Mouse (Mus musculus) myocyte (in vitro differentiated cells): ENCODE data around the gene Gxylt2. TPM values are rescaled to one million over a fixed set of nuclear protein-coding genes. Genes with fewer than 3 reads are reported as not detected.

Experiments
- H3K27me3 ChIP-seq: one replicate; pipeline ENCODE4 v1.6.1; 2011; ENCODE audit not compliant: control insufficient read depth, insufficient read depth, insufficient read length
- H3K36me3 ChIP-seq: one replicate; pipeline ENCODE4 v1.6.1; 2011; ENCODE audit not compliant: control insufficient read depth, insufficient read depth
- H3K4me2 ChIP-seq: one replicate; pipeline ENCODE4 v1.6.1; 2011; ENCODE audit warnings: low read depth, control low read depth
- H3K4me3 ChIP-seq: one replicate; pipeline ENCODE4 v1.5.1; 2011; ENCODE audit warnings: mild to moderate bottlenecking, control low read depth, moderate library complexity
- H3K79me2 ChIP-seq: one replicate; pipeline ENCODE4 v1.6.1; 2011; ENCODE audit not compliant: control insufficient read depth, insufficient read depth
- H3ac ChIP-seq: one replicate; pipeline ENCODE4 v1.6.1; 2011; ENCODE audit not compliant: control insufficient read depth, insufficient read length
- CEBPB ChIP-seq: IDR thresholded peaks from 2 replicates; pipeline ENCODE4 v1.6.1; 2011; ENCODE audit warnings: mild to moderate bottlenecking, moderate library complexity; ENCODE audit not compliant: poor library complexity, insufficient read depth, severe bottlenecking
- E2F4 ChIP-seq: IDR thresholded peaks from one replicate; pipeline ENCODE4 v1.6.1; 2011; ENCODE audit warnings: mild to moderate bottlenecking, control low read depth, moderate library complexity; ENCODE audit not compliant: insufficient read depth
- MAX ChIP-seq: IDR thresholded peaks from one replicate; pipeline ENCODE4 v1.6.1; 2011; ENCODE audit warnings: low read depth, mild to moderate bottlenecking, control low read depth
- MYOD1 ChIP-seq, 3 experiments: IDR thresholded peaks; one replicate each; pipeline ENCODE4 v1.6.1; 2011; ENCODE audit warnings: control low read depth in 2 of 3, low read depth in 2 of 3, mild to moderate bottlenecking in 2 of 3, moderate library complexity in 1 of 3; ENCODE audit not compliant: insufficient read length in 2 of 3, control insufficient read depth in 1 of 3
- MYOG ChIP-seq, 3 experiments: IDR thresholded peaks; one replicate each; pipeline ENCODE4 v1.6.1; 2011; ENCODE audit warnings: control low read depth in 2 of 3, low read depth in 2 of 3, mild to moderate bottlenecking in 2 of 3; ENCODE audit not compliant: insufficient read length in 2 of 3, control insufficient read depth in 1 of 3, insufficient read depth in 1 of 3
- POLR2A ChIP-seq: IDR thresholded peaks from one replicate; pipeline ENCODE4 v1.6.1; 2011; ENCODE audit warnings: low read depth, mild to moderate bottlenecking, control low read depth, moderate library complexity; ENCODE audit not compliant: insufficient read length
- POLR2AphosphoS2 ChIP-seq: IDR thresholded peaks from one replicate; pipeline ENCODE4 v1.6.1; 2011; ENCODE audit warnings: low read depth, control low read depth; ENCODE audit not compliant: insufficient read length
- REST ChIP-seq: IDR thresholded peaks from one replicate; pipeline ENCODE4 v1.6.1; 2011; ENCODE audit warnings: mild to moderate bottlenecking, control low read depth, moderate library complexity; ENCODE audit not compliant: insufficient read depth, insufficient read length
- SRF ChIP-seq: IDR thresholded peaks from one replicate; pipeline ENCODE4 v1.6.1; 2011; ENCODE audit warnings: low read depth; ENCODE audit not compliant: control insufficient read depth, insufficient read length
- TCF12 ChIP-seq: IDR thresholded peaks from one replicate; pipeline ENCODE4 v1.6.1; 2011; ENCODE audit warnings: mild to moderate bottlenecking, control low read depth; ENCODE audit not compliant: poor library complexity, insufficient read depth, severe bottlenecking
- TCF3 ChIP-seq: IDR thresholded peaks from one replicate; pipeline ENCODE4 v1.6.1; 2011; ENCODE audit warnings: low read depth, control low read depth; ENCODE audit not compliant: insufficient read length
- USF1 ChIP-seq: IDR thresholded peaks from one replicate; pipeline ENCODE4 v1.6.1; 2011; ENCODE audit warnings: low read depth, mild to moderate bottlenecking, control low read depth, moderate library complexity
- polyA plus RNA-seq: library from polyadenylated mRNA; unstranded; fragments of >200 nt; fragmentation: generic; extraction: Trizol; gene quantifications from one replicate; pipeline ENCODE4 v1.2.1, GENCODE M21; 2012; ENCODE audit warnings: missing spikeins

Gxylt2 gene
- polyA plus RNA-seq = 2.2 TPM

GRCm38 (mm10) chr6:100704574-100705365 is at the start of gene Gxylt2:
Gene Gxylt2, plus strand, starts transcription at chr6:100704734.
- Histone ChIP-seq H3K4me2 (peak within 1 kb of the TSS; percentile 84), H3K79me2 (no peaks in the 10 kb centered on the region), H3K27me3 (no peaks in the 10 kb centered on the region), H3ac (peak within 1 kb of the TSS; percentile 23), H3K4me3 (peak within 1 kb of the TSS; percentile 28), H3K36me3 (no peaks in the 10 kb centered on the region)
- TF ChIP-seq E2F4 (no peak), POLR2A (peak; percentile 73), TCF3 (no peak), CEBPB (no peak), SRF (no peak), MAX (no peak), MYOD1 (IDR thresholded peaks at IDR 0.05; ENCODE audit: control insufficient read depth in 1 of 3, insufficient read length in 2 of 3, low read depth in 2 of 3) (no peak), MYOG (IDR thresholded peaks at IDR 0.05; ENCODE audit: control insufficient read depth in 1 of 3, insufficient read depth in 1 of 3, insufficient read length in 2 of 3, low read depth in 2 of 3) (peak in 1 of 3 experiments; percentile 10), POLR2AphosphoS2 (peak; percentile 37), USF1 (no peak), REST (no peak)

GRCm38 (mm10) chr6:100660395-100660794 is 44.1 kb upstream of the Gxylt2 start:
- H3K36me3 ChIP-seq = peaks cover 6% of the 10 kb centered on the region

GRCm38 (mm10) chr6:100662224-100662623 is 42.3 kb upstream of the Gxylt2 start:
- H3K4me3 ChIP-seq = no peak overlapping the region
- H3K79me2 ChIP-seq = no peaks in the 10 kb centered on the region
- no peak overlapping the region for H3K4me2 ChIP-seq
- TF ChIP-seq POLR2A = no peak
- no peak for TF ChIP-seq E2F4
- no peak for TF ChIP-seq CEBPB
- no peak for TF ChIP-seq REST
- no peak for TF ChIP-seq POLR2AphosphoS2
- no peak overlapping the region for H3ac ChIP-seq
- H3K36me3 ChIP-seq = peaks cover 6% of the 10 kb centered on the region
- no peaks in the 10 kb centered on the region for H3K27me3 ChIP-seq

More at GRCm38 (mm10) chr6:100660395-100660794, 44.1 kb upstream of the Gxylt2 start:
- no peak overlapping the region for H3K4me3 ChIP-seq
- H3ac ChIP-seq = no peak overlapping the region
- H3K27me3 ChIP-seq = no peaks in the 10 kb centered on the region
- no peak overlapping the region for H3K4me2 ChIP-seq
- no peaks in the 10 kb centered on the region for H3K79me2 ChIP-seq
- TF ChIP-seq REST = no peak
- no peak for TF ChIP-seq CEBPB
- no peak for TF ChIP-seq MYOG (IDR thresholded peaks at IDR 0.05; ENCODE audit: control insufficient read depth in 1 of 3, insufficient read depth in 1 of 3, insufficient read length in 2 of 3, low read depth in 2 of 3)
- no peak for TF ChIP-seq SRF
- no peak for TF ChIP-seq POLR2A
- no peak for TF ChIP-seq MAX
- TF ChIP-seq TCF3 = no peak
- TF ChIP-seq TCF12 = no peak
- TF ChIP-seq POLR2AphosphoS2 = no peak
- no peak for TF ChIP-seq E2F4
- TF ChIP-seq MYOD1 (IDR thresholded peaks at IDR 0.05; ENCODE audit: control insufficient read depth in 1 of 3, insufficient read length in 2 of 3, low read depth in 2 of 3) = no peak
- no peak for TF ChIP-seq USF1

GRCm38 (mm10) chr6:100667644-100668043 is 36.9 kb upstream of the Gxylt2 start:
- no peaks in the 10 kb centered on the region for H3K27me3 ChIP-seq
- no peak overlapping the region for H3ac ChIP-seq
- no peak overlapping the region for H3K4me2 ChIP-seq
- TF ChIP-seq CEBPB (no peak), MYOG (IDR thresholded peaks at IDR 0.05; ENCODE audit: control insufficient read depth in 1 of 3, insufficient read depth in 1 of 3, insufficient read length in 2 of 3, low read depth in 2 of 3) (no peak), E2F4 (no peak), MAX (no peak)
- peaks cover 6% of the 10 kb centered on the region for H3K36me3 ChIP-seq
- no peak overlapping the region for H3K4me3 ChIP-seq
- H3K79me2 ChIP-seq = no peaks in the 10 kb centered on the region

GRCm38 (mm10) chr6:100668858-100669257 is 35.7 kb upstream of the Gxylt2 start:
- H3ac ChIP-seq = no peak overlapping the region
- no peaks in the 10 kb centered on the region for H3K27me3 ChIP-seq
- peaks cover 2% of the 10 kb centered on the region for H3K36me3 ChIP-seq
- no peak overlapping the region for H3K4me3 ChIP-seq
- no peaks in the 10 kb centered on the region for H3K79me2 ChIP-seq
- no peak overlapping the region for H3K4me2 ChIP-seq
- TF ChIP-seq POLR2AphosphoS2 (no peak), MYOG (IDR thresholded peaks at IDR 0.05; ENCODE audit: control insufficient read depth in 1 of 3, insufficient read depth in 1 of 3, insufficient read length in 2 of 3, low read depth in 2 of 3) (no peak), MAX (no peak), TCF3 (no peak), POLR2A (no peak), USF1 (no peak)
